Mouse (Mus musculus) G1E (cell line): ENCODE measurements around the gene Kiss1.

Source experiments
- CTCF ChIP-seq: IDR thresholded peaks from 2 replicates; pipeline ENCODE4 v1.5.1; 2012; ENCODE audit warnings: low read depth, low read length, inconsistent platforms, mixed read lengths
- GATA1 ChIP-seq: IDR thresholded peaks from 2 replicates; pipeline ENCODE4 v1.6.1; 2012; ENCODE audit warnings: borderline replicate concordance, low read length, inconsistent platforms, mixed read lengths
- POLR2AphosphoS5 ChIP-seq: IDR thresholded peaks from 2 replicates; pipeline ENCODE4 v1.6.1; 2012; ENCODE audit warnings: low read depth, low read length, inconsistent platforms; ENCODE audit not compliant: insufficient replicate concordance
- TAL1 ChIP-seq: conservative IDR thresholded peaks from 2 replicates; pipeline ENCODE4 v1.6.1; 2012; ENCODE audit warnings: low read depth, low read length, inconsistent platforms, mixed read lengths

GRCm38 (mm10) chr1:133362103-133362502 lies 40.4 kb downstream of the Kiss1 start:
- no peak for TF ChIP-seq GATA1
- no peak for TF ChIP-seq CTCF
- TF ChIP-seq POLR2AphosphoS5, result no peak
- TF ChIP-seq TAL1, result no peak
